Mouse (Mus musculus) testis, postnatal 14 days (tissue): Measurements from ENCODE around the gene Pram1.

Experiments
- DNase-seq: peaks from one replicate; pipeline ENCODE4 v3.0.0; 2021; ENCODE audit warnings: low spot score

Gene Pram1

GRCm38 (mm10) chr17:33669681-33670080, 31.8 kb downstream of the Pram1 start:
- no peak for DNase-seq

DNA sequence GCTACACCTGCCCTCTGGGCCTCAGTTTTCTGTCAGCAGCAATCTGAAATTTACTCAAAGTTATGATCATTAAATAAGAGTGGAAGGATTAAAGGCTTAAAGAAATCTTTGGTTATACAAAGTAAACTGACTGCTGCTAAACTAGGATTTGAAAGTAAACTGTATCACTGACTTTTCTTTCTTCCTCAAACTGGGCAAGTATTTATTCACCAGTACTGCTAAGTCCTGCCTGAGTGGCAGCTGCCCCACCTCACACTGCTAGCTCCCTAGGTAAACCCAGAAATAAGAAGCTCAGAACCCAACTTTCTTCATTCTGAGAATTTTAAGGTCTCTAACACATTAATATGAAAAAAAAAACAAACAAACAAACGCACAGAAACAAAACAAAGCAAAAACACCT, 36.0 kb downstream of the Pram1 start:
- DNase-seq = no peak

DNA sequence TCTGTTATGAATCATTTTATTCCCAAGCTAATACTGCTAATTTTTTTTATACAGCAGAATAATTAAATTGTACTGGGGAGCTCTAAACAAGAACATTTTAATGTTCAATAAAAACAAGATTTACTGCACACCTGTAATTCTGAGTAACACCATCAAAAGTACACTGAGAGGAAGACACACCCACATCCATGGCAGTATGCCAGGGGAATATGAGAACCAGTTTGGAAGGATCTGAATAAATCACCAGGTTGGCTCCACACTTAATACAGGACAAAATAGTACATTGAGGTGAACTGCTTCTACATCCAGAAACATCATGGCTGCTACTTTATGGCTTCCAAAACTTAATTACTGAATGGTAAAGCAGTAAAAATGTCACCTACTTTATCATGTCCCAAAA, 37.6 kb downstream of the Pram1 start:
- DNase-seq = no peak

- DNase-seq = no peak
These were observed 38.2 kb downstream of the Pram1 start for GRCm38 (mm10) chr17:33676086-33676485.

GRCm38 (mm10) chr17:33678771-33679170, 40.9 kb downstream of the Pram1 start:
- no peak for DNase-seq

GRCm38 (mm10) chr17:33681767-33682166, 43.9 kb downstream of the Pram1 start:
- no peak for DNase-seq

GRCm38 (mm10) chr17:33684671-33685231, 46.9 kb downstream of the Pram1 start:
- DNase-seq = peak; percentile 80

DNA sequence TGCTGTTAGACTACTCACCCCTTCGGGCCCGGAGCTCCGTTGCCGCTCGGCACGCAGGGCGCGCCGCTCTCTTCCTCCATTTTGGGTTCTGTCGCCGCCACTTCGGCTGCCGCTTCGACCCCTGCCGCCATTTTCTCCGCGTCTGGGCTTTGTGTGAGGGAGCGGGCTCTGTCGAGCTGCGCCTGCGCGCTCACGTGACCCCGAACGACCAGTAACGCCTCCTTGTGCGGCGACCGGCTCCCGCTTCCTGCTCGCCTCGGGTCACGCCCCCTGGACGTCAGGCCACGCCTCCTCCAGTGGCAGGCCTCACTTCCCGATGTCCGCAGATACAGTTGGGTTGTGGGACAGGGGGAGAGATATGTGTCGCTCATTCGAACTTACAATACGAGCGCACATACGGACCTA, 47.4 kb downstream of the Pram1 start:
- DNase-seq = peak; percentile 99

- DNase-seq = no peak
These were observed 48.9 kb downstream of the Pram1 start, which contains the start of gene Hnrnpm for GRCm38 (mm10) chr17:33686760-33687159. Gene Hnrnpm, minus strand, starts transcription at chr17:33686860.
